Mouse (Mus musculus) forelimb bud, embryonic 11.5 days (tissue): ENCODE measurements around the gene Zfp324.

Experiments used
- DNase-seq: peaks from one replicate; pipeline ENCODE4 v3.0.0-alpha.2; 2012; ENCODE audit warnings: low read depth, low spot score

Zfp324 gene

DNA sequence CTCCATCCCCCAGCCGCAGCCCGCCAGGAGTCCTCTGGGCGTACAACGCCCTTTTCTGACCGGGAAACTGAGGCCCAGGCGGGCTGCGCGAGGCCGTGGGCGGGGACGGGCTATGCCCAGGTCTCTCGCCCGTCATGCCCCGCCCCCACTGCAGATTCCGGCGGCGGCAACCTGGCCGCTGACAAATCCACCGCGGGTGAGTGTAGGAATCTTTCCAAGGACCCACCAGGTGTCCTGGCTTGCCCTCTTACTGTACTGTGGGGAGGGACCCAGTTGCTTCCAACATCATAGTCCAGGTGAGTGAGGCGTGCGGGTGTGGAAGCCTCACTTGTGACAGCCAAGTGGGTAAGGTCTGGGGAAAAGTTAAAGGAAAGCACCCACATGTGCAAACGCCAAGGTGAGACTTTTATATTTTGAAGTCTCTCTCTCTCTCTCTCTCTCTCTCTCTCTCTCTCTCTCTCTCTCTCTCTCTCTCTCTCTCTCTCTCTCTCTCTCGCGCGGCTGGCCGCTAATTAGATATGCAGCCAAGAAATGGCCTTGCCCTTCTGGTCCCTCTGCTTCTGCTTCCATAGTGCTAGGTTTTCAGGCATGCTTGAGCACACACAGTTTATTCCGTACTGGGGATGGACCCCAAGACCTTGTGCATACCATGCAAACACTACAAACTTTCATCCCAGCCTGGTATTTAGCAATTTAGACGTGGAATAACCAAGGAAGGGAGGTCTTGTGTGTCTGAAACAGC is 637 bp downstream of the Zfp324 start:
- DNase-seq = no peak

DNA sequence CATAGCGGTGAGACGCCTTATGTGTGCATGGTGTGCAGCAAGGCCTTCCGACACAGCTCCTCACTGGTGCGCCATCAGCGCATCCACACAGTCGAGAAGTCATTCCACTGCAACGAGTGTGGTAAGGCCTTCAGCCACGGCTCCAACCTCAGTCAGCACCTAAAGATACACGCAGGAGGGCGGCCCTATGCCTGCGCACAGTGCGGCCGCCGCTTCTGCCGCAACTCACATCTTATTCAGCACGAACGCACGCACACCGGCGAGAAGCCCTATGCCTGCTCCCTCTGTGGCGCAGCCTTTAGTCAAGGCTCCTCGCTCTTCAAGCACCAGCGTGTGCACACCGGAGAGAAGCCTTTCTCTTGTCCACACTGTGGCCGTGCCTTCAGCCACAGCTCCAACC is 5.3 kb downstream of the Zfp324 start:
- no peak for DNase-seq

DNA sequence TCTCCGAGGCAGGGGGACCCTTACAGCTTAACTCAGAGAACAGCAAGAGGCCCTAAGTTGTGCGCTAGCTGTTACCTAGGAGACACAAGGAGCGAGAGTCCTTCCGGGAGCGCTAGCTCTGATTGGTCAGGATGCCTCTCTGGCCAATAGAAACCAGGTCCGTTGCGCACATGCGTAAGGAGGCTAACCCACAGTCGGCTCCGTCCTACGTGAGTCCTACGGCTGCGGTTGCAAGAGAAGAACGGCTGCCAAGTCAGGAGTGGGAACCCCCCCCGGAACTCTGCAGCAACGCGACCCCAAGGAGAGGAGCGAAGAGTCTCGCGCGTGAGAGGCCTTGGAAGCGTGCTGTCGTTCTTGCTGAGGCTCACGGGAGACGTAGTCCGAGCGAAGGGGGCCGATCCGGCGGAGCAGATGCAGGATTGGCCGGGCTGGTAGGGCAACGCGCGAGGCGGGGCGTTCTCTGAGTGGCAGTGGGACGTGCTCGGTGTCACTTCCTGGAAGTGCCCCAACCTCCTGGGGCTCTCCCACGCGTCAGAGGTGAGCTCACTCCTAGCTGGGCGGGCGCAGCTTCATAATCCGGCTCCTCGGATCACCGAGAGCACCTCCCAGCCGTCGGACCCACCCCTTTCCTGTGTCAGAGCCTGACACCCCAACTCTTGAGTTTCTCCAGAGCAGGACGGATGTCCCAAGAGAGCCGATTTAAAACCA is 12.2 kb downstream of the Zfp324 start, which contains the start of gene Zfp446:
TSS of gene Zfp446 (plus strand) at position 167 of the 708 bp plus-strand sequence.
- DNase-seq = peak; percentile 96

DNA sequence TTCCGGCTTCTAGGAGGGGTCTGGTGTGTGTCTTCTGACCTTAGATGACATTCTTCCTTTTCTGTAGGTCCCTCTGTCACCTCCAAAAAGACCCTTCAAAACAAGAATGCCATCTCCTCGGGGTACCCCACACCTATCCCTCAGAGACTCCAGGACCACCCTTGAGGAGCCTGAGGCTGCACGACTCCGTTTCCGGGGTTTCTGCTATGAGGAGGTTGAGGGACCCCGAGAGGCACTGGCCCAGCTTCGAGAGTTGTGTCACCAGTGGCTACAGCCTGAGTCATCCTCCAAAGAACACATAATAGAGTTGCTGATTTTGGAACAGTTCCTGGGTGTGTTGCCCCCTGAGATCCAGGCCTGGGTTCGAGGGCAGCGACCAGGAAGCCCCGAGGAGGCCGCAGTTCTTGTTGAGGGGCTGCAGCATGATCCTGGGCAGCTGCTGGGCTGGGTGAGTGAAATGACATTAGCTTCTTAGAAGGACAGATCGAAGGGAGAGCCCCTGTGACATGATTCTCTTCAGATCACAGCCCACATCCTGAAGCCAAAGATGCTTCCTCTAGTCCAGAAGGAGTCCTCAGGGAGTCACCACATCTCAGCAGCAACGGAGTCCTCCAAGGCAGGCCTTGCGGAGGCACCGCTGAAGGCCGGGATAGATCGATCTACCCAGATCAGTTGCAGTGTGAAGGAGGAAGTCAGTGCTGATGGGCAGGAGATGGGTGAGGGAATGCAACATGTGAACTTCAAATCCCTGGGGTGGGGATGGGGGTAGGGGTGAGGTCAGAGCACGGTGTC is 13.5 kb downstream of the Zfp324 start:
- DNase-seq = no peak

DNA sequence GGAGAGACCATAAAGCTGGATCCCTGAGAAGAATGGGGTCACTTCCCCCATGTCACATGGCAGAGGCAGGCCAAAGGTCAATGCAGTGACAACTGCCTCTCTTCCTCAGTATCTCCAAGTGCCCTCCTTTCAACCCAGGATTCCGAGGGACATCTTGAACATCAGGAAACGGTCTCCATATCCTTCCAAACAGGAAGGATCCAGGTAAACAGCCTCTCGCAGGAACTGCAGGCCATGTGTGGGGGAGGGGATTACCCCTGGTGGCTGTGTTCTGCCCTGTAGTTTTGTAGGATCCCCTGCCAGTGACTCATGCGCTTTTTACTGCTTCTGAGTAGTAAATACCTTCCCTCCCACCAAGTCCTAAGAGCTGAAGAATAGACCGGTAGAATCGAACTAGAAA is 14.1 kb downstream of the Zfp324 start:
- DNase-seq = no peak

DNA sequence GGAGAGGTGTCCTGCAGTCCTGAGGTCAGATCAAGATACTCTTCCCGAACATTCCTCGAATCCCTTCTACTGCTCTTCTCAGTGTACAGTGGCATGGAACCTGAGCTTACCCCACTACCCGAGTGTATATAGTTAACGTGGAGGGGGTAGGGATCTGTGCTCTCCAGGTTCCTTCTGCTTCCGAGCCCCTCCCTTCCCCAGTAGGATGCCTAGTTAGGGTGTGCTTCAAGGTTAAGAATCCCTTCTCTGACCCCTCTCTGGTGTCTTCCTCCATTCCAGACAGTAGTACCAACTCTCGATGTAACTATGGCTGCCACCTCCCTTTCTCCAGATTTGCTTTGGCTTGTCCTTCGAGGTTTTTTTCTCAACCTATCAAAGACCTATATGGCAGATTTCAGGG is 14.7 kb downstream of the Zfp324 start:
- DNase-seq = no peak

DNA sequence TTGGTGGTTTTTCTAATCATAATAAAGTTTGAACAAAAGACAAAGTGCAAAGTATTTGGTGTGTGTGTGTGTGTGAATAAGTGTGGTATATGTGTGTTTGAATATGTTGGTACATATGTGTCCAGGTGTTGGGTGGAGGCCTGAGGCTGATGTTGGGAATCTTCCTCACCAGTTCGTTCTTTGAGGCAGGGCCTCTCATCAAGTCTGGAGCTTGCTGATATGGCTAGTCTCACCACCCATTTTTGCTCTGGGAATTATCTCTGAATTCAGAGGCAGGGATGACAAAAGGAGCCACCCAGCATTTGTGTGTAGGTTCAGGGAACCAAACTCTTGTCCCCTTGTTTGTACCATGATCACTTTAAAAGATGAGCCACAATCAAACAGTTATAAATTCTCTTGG is 20.1 kb downstream of the Zfp324 start:
- DNase-seq = no peak

DNA sequence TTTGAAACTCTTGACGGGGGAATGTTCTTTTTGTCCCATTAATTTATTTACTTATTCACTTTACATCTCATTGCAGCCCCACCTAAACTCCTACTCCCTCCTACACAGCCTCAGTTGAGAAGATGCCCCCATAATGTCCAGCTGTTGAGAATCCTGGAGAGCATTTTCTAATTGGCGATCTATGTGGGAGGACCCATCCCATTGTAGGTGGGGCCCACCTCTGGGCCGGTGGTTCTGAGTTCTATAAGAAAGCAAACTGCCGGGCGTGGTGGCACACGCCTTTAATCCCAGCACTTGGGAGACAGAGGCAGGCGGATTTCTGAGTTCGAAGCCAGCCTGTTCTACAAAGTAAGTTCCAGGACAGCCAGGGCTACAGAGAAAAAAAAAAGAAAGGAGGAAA is 21.3 kb downstream of the Zfp324 start:
- no peak for DNase-seq

DNA sequence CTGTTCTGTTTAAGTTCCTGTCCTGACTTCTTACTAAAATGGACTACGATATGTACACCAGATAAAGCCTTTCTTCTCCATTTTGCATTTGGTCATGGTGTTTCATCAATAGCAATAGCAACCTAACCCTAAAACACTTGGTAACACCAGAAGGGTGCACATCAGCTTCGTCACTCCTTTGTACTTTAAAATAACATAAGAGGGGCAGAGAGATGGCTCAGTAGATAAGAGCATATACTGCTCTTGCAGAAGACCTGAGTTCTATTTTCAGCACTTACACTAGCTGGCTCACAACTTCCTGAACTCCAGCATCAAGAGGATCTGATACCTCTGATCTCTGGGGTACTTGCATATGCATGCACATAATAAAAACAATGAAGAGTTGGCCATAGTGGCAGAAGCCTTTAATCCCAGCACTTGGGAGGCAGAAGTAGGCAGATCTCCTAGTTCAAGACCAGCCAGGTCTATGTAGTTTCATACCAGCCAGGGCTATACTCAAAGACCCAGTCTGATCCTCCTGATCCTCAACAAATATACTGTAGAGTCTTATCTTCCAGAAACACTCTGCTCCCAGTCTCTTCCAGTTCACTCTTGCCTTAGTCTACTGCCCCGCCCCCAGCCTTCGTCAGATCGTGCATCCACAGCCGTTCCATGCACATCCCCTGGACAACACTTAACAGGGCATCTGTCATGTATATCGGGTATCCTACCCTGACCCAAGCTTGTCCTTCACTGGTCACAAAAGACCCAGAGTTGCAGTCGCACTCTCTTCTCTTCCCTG is 22.0 kb downstream of the Zfp324 start:
- no peak for DNase-seq

DNA sequence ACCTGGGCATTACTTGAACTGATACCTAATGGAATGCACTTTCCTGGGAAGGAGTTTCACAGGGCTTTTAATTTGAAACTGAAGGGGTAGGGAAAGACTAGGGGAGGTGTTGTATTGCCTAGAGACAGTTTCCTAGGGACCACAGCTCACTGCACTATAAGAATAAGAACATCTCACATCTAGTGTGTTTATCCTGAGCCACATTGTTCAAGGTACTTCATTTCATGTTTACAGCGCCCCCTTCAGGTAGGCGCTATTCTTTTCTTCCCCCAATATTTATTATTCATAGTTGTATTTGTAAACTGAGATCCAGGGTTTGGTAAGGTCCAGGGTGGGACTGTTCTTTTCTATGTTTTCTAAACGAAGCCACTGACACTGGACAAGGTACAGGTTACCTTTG is 26.6 kb downstream of the Zfp324 start:
- no peak for DNase-seq

DNA sequence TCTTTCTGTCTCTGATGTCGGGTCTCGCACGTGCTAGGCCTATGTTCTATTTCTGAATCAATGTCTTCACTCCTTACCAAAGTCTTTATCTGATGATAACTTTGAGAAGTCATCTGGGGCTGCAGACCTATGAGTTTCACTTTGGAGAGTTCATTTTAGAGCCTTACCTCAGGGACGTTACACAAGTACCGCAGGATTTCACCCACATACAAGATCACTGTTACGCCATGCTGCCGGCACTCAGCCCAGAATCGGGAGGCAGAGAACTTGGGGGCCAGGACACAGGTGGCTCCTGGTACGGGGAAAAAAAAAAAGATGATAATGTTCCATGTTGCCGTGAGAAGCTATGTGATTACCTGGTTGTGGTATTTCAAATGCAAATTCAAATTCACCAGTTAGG is 27.5 kb downstream of the Zfp324 start:
- DNase-seq = no peak

DNA sequence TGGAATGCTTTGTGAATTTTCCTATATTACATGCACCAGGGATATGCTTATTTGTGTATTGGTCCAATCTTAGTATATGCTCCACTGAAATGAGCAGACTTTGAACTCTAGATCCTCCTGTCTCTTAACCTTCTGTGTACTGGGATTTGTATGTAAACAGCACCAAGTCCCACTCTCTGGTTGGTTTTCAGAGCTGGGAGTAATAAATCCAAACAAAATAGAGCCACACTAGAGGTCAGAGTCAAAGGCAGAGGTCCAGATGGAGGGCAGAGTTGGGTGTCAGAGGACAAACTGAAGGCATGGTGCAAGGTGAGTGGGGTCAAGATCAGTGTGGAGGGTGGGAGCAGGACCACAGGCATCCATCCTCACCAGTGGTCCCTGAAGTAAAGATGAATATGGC is 30.2 kb downstream of the Zfp324 start:
- DNase-seq = no peak

DNA sequence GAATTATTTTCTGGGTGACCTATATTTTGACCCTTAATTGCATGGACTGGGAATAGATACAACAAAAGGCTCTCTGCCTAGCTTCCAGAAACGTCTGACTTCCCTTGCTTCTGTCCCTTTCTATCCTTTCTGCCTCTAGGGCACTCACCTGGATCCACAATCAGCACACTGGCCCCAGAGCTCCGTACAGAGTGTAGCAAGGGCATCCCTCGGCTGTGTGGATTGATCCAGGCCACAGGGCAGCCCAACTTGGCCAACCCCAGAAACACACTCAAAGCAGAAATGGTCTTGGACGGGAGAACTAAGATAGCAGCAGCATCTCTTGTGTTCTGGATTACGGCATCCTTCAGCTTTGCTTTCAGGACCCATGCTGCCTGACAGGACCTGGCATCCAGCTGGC is 31.6 kb downstream of the Zfp324 start:
- no peak for DNase-seq

DNA sequence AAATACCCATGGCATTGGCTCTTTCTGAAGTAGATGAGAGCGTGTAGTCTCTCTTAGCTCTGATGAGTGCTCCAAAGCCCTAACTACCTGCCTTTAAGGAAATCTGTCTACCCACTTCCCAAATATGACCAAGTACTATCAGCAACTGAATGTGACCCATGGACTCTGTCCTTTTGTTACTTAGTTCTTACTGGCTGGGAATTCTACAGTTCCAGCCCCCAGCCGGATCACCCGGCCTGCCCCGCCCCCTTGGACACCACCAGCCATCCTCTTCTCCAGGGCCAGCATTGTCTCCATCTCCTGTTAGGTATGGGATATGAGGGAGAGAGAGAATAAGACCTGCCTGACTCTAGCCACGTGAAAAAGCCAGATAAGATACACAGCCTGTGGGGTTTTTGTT is 32.4 kb downstream of the Zfp324 start, which contains the start of gene Slc27a5:
TSS of gene Slc27a5 (minus strand) at position 140 of the 400 bp plus-strand sequence.
- DNase-seq = no peak

DNA sequence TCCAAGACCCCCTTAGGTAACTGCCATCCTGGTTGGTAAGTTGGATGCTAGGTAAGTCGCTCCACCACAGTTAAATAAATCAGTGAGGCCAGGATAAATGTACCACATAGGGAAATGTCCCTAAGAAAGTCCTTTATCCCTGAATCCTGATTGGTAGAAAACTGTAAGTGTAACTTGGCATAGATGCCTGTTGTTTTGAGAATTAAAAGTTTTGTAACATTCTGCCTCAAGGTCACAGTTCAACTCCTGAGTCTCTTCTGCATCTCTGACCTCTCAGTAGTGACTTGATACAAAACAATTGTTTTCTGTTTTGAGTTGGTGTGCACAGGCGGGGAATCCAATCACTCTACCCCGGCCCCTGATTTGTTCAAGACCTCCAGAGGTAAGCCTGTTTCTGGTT is 33.2 kb downstream of the Zfp324 start, which contains the start of gene Trim28:
TSS of gene Trim28 (plus strand) at position 264 of the 400 bp plus-strand sequence.
- no peak for DNase-seq

DNA sequence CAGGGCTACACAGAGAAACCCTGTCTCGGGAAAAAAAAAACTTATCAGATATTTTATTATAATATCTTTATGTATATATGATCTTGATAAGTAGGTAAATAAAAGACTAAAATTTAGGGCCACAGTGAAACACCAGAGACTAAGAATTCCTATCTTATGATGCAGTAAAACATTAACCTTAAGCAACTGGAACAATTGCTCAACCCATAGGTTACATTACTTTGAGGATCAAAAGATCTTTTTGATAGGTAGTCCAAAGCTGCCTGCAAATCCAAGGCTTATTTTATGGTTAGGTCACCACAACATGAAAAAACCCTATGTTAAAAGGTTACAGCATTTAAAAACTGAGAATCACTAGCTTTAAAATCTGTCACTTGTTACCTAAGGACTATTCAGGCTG is 35.9 kb downstream of the Zfp324 start:
- DNase-seq = no peak

DNA sequence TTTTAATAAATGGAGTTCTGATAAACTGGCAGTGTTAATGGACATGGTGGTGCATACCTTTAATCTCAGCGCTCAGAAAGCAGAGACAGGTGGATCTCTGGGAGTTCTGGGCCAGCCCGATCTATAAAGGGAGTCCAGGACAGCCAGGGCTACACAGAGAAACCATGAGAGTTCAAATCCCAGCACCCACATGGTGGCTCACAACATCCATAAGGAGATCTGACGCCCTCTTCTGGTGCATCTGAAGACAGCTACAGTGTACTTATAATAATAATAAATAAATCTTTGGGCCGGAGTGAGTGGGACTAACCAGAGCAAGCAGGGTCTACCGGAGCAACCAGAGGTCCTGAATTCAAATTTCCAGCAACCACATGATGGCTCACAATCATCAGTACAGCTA is 37.7 kb downstream of the Zfp324 start:
- no peak for DNase-seq

DNA sequence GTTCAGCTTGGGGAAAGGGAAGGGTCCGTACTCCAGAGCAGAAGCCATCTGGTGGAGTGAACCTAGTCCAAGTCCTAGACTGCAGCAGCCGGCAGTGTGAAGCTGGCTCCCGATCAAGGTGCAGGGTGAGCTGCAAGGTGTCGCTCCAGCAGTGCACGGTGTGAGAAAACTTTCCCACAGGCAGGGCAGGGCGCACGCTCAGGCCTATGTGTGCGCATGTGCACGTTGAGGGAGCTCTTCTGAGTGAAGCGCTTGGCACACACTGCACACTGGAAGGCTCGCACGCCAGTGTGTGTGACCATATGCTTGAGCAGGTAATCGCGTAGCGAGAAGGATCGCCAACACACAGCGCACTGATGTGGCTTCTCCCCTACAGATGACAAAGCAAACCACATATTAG is 40.4 kb downstream of the Zfp324 start:
- DNase-seq = no peak

DNA sequence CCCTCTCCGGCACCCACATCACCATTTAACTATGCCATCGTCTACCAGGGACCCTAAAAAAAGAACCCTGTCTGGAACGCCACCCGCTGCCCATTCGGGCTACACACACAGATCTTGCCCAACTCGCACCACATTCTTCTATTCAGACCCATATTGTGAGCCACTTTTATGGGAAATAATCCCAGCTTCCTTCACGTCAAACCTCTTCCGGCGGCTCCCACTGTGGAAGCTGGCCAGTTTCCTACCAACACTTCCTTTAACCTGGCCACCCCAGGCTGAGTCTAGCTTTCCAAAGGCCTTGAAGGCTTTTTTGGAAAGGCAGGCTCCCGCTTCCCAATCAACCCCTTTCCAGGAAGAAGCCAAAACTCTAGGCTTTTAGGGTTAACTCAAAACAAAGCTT is 40.9 kb downstream of the Zfp324 start:
- DNase-seq = no peak

DNA sequence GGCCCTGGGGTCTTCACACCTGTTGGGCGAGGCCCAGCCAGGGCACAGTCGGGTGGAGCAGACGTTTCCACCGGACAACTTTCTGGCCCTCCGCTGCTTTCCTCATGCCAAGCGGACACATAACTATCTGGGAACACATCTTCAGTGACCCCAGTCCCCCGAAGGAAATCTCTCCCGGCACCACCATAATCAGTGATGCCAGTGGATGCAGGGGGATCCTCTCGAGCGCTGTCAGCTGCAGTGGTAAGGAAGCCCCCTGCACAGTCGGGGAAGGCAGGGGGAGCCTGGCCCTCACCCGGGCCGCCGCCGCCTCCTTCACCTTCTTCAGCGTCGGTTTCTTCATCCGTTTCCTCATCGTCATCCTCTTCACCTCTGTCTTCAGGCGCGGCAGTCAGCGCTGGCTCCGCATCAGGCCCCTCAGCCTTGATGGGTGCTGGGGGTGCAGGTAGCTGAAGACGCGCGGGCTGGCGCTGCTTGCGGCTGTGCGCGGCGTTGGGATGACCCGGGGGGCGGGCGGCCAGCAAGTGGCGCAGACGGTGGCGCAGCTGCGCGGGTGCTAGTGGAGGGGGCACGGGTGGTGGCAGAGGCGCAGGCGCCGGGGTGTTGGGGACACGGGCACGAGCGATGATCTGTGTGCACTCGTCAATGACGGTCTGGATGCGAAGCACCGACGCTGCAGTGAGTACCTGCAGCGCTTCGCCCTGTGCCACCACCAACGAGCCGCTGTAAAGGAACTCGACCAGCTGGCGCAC is 41.9 kb downstream of the Zfp324 start:
- DNase-seq = no peak
